Mouse (Mus musculus) liver, postnatal 0 days (tissue): ENCODE measurements around the gene Olfr905. TPM values are rescaled to one million over a fixed set of nuclear protein-coding genes. Genes with fewer than 3 reads are reported as not detected.

Experiments used
- ATAC-seq: fragments of 200-750 bp; cut with Nextera tagmentation; 2 replicates; pipeline ENCODE4 v1.8.0; 2017; ENCODE audit warnings: mild to moderate bottlenecking, moderate library complexity
- DNase-seq: peaks from one replicate; pipeline ENCODE4 v3.0.0-alpha.2; 2016
- H3K27ac ChIP-seq: fragments of 300-500 bp; sonication (generic); 2 replicates; pipeline ENCODE4 v1.5.1; 2014; ENCODE audit warnings: antibody characterized with exemption, moderate library complexity, mild to moderate bottlenecking, low read depth
- H3K27me3 ChIP-seq: fragments of 300-500 bp; sonication (generic); 2 replicates; pipeline ENCODE4 v1.6.1; 2014; ENCODE audit warnings: low read length, control low read depth, mixed read lengths; ENCODE audit not compliant: insufficient read depth
- H3K36me3 ChIP-seq: fragments of 300-500 bp; sonication (generic); replicated peaks from 2 replicates; pipeline ENCODE4 v1.6.1; 2014; ENCODE audit warnings: mild to moderate bottlenecking, control low read depth, low read length, moderate library complexity, mixed read lengths; ENCODE audit not compliant: insufficient read depth
- H3K4me1 ChIP-seq: fragments of 300-500 bp; sonication (generic); 2 replicates; pipeline ENCODE4 v1.6.1; 2014; ENCODE audit warnings: antibody characterized with exemption, mild to moderate bottlenecking, control low read depth; ENCODE audit not compliant: insufficient read depth
- H3K4me2 ChIP-seq: fragments of 300-500 bp; sonication (generic); 2 replicates; pipeline ENCODE4 v1.6.1; 2014; ENCODE audit warnings: low read depth, mild to moderate bottlenecking, low read length, moderate library complexity, mixed read lengths
- H3K4me3 ChIP-seq: fragments of 300-500 bp; sonication (generic); 2 replicates; pipeline ENCODE4 v1.5.1; 2014; ENCODE audit warnings: low read depth, low read length
- H3K9ac ChIP-seq: fragments of 300-500 bp; sonication (generic); replicated peaks from 2 replicates; pipeline ENCODE4 v1.6.1; 2014; ENCODE audit warnings: mild to moderate bottlenecking, moderate library complexity
- H3K9me3 ChIP-seq: fragments of 300-500 bp; sonication (generic); 2 replicates; pipeline ENCODE4 v1.6.1; 2016; ENCODE audit warnings: mild to moderate bottlenecking, control low read depth, low read length, mixed read lengths
- CTCF ChIP-seq: sonication (generic); IDR thresholded peaks from 2 replicates; pipeline ENCODE4 v1.5.1; 2016; ENCODE audit warnings: antibody characterized with exemption, low read depth
- EP300 ChIP-seq: IDR thresholded peaks from 2 replicates; pipeline ENCODE4 v1.6.1; 2016; ENCODE audit warnings: antibody characterized with exemption, low read depth, mild to moderate bottlenecking
- WGBS: fragments of 180-500 bp; shearing (Covaris S2); extraction: QIAGEN DNeasy Blood & Tissue Kit; methylation state at CpG from one replicate; pipeline ENCODE4 v1.1.7; 2014; ENCODE audit not compliant: insufficient replicate concordance; 5-methylcytosine and 5-hydroxymethylcytosine counted together
- polyA plus RNA-seq: library from polyadenylated mRNA; unstranded; fragments of >200 nt; fragmentation: Nextera tagmentation; extraction: Ambion mirVana; gene quantifications from 2 replicates; pipeline ENCODE4 v1.2.1, GENCODE M21; 2015

Gene Olfr905
- not detected in 2 replicates for polyA plus RNA-seq

GRCm38 (mm10) chr9:38470807-38471206, at the start of gene Olfr905:
TSS of gene Olfr905 (plus strand) at chr9:38471107.
- ATAC-seq, result no peak
- Histone ChIP-seq H3K27ac (no peak within 1 kb of the TSS), H3K4me1 (no peaks in the 10 kb centered on the region), H3K4me3 (no peak within 1 kb of the TSS), H3K4me2 (no peak within 1 kb of the TSS), H3K9ac (no peak within 1 kb of the TSS), H3K27me3 (no peaks in the 10 kb centered on the region), H3K36me3 (no peaks in the 10 kb centered on the region), H3K9me3 (no peaks in the 10 kb centered on the region)
- no peak for TF ChIP-seq CTCF
- no peak for TF ChIP-seq EP300
- no peak for DNase-seq

- Histone ChIP-seq H3K27ac (no peak overlapping the region), H3K36me3 (no peaks in the 10 kb centered on the region), H3K27me3 (no peaks in the 10 kb centered on the region), H3K4me2 (no peak overlapping the region), H3K4me3 (no peak overlapping the region), H3K9me3 (no peaks in the 10 kb centered on the region), H3K9ac (no peak overlapping the region), H3K4me1 (no peaks in the 10 kb centered on the region)
- no peak for ATAC-seq
- DNase-seq, result no peak
- TF ChIP-seq CTCF, result no peak
- no peak for TF ChIP-seq EP300
Measured at GRCm38 (mm10) chr9:38423801-38424200, 47.1 kb upstream of the Olfr905 start.

GRCm38 (mm10) chr9:38427026-38427425, 43.9 kb upstream of the Olfr905 start:
- H3K36me3 ChIP-seq, result no peaks in the 10 kb centered on the region
- no peak for TF ChIP-seq CTCF
- no peak for TF ChIP-seq EP300
- ATAC-seq, result no peak
- no peak for DNase-seq
- no peaks in the 10 kb centered on the region for H3K9me3 ChIP-seq
- H3K9ac ChIP-seq, result no peak overlapping the region
- H3K4me2 ChIP-seq, result no peak overlapping the region
- WGBS, result 32% methylated on average over 1 of the region's 1 CpGs
- H3K4me3 ChIP-seq, result no peak overlapping the region
- no peaks in the 10 kb centered on the region for H3K27me3 ChIP-seq
- H3K4me1 ChIP-seq, result no peaks in the 10 kb centered on the region
- H3K27ac ChIP-seq, result no peak overlapping the region

- TF ChIP-seq EP300 (no peak), CTCF (no peak)
- no peak for ATAC-seq
Measured at GRCm38 (mm10) chr9:38429155-38429554, 41.8 kb upstream of the Olfr905 start, which contains the start of gene Olfr901. TSS of gene Olfr901 (plus strand) at chr9:38429455.

GRCm38 (mm10) chr9:38447352-38447751, 23.6 kb upstream of the Olfr905 start, which contains the start of gene Olfr902:
TSS of gene Olfr902 (plus strand) at chr9:38447652.
- Histone ChIP-seq H3K36me3 (no peaks in the 10 kb centered on the region), H3K4me2 (no peak within 1 kb of the TSS), H3K4me1 (no peaks in the 10 kb centered on the region), H3K27ac (no peak within 1 kb of the TSS), H3K9me3 (no peaks in the 10 kb centered on the region), H3K9ac (no peak within 1 kb of the TSS), H3K27me3 (no peaks in the 10 kb centered on the region), H3K4me3 (no peak within 1 kb of the TSS)
- 77% methylated on average over 5 of the region's 5 CpGs for WGBS
- TF ChIP-seq EP300 (no peak), CTCF (no peak)
- ATAC-seq (no peak), DNase-seq (no peak)

More at GRCm38 (mm10) chr9:38429155-38429554, 41.8 kb upstream of the Olfr905 start, which contains the start of gene Olfr901:
- Histone ChIP-seq H3K27me3 (no peaks in the 10 kb centered on the region), H3K9me3 (no peaks in the 10 kb centered on the region), H3K9ac (no peak within 1 kb of the TSS), H3K4me1 (no peaks in the 10 kb centered on the region), H3K36me3 (no peaks in the 10 kb centered on the region), H3K27ac (no peak within 1 kb of the TSS), H3K4me2 (no peak within 1 kb of the TSS), H3K4me3 (no peak within 1 kb of the TSS)
- WGBS, result 84% methylated on average over 1 of the region's 1 CpGs
- no peak for DNase-seq

GRCm38 (mm10) chr9:38462844-38463243, 8.1 kb upstream of the Olfr905 start, which contains the start of gene Olfr904:
TSS of gene Olfr904 (plus strand) at chr9:38463144.
- H3K9me3 ChIP-seq, result no peaks in the 10 kb centered on the region
- no peak within 1 kb of the TSS for H3K27ac ChIP-seq
- no peak within 1 kb of the TSS for H3K9ac ChIP-seq
- no peak within 1 kb of the TSS for H3K4me2 ChIP-seq
- ATAC-seq (no peak), DNase-seq (no peak)
- no peaks in the 10 kb centered on the region for H3K4me1 ChIP-seq
- H3K4me3 ChIP-seq, result no peak within 1 kb of the TSS
- H3K36me3 ChIP-seq, result no peaks in the 10 kb centered on the region
- TF ChIP-seq CTCF (no peak), EP300 (no peak)
- H3K27me3 ChIP-seq, result no peaks in the 10 kb centered on the region

GRCm38 (mm10) chr9:38486785-38487184, 15.9 kb downstream of the Olfr905 start, which contains the start of gene Olfr906:
TSS of gene Olfr906 (plus strand) at chr9:38487085.
- TF ChIP-seq EP300 (no peak), CTCF (no peak)
- peaks cover 3% of the 10 kb centered on the region; the same call in 1 of the 2 replicates for H3K9me3 ChIP-seq
- WGBS, result 64% methylated on average over 3 of the region's 3 CpGs
- no peaks in the 10 kb centered on the region for H3K27me3 ChIP-seq
- no peak for DNase-seq
- no peak within 1 kb of the TSS for H3K4me3 ChIP-seq
- no peak within 1 kb of the TSS for H3K27ac ChIP-seq
- no peak for ATAC-seq
- H3K9ac ChIP-seq, result no peak within 1 kb of the TSS
- H3K36me3 ChIP-seq, result no peaks in the 10 kb centered on the region
- no peaks in the 10 kb centered on the region for H3K4me1 ChIP-seq
- H3K4me2 ChIP-seq, result no peak within 1 kb of the TSS
